Mouse (Mus musculus) layer of hippocampus, adult 8-10 months (tissue): ENCODE measurements around the gene Ktn1. TPM values are rescaled to one million over a fixed set of nuclear protein-coding genes. Genes with fewer than 3 reads are reported as not detected.

Experiments
- DNase-seq, 2 experiments: peaks; one replicate each; pipeline ENCODE4 v3.0.0; 2022; ENCODE audit warnings: low spot score in 2 of 2
- total RNA-seq, 4 experiments: library from RNA; stranded (reverse); gene quantifications; 2 replicates each; pipeline ENCODE4 v1.2.4; 2022

The Ktn1 gene
- total RNA-seq, 4 experiments from 2014 or later, result 75.6 to 86.9 (median 83.7) TPM

GRCm38 (mm10) chr14:47754253-47754897 is 106.1 kb downstream of the Ktn1 start:
- DNase-seq, result no peak

GRCm38 (mm10) chr14:47756411-47757065 is 108.3 kb downstream of the Ktn1 start:
- DNase-seq, result no peak

- no peak for DNase-seq
These were observed 116.9 kb downstream of the Ktn1 start for GRCm38 (mm10) chr14:47765192-47765591.

- DNase-seq, result no peak
These were observed 117.5 kb downstream of the Ktn1 start for GRCm38 (mm10) chr14:47765796-47766195.

- no peak for DNase-seq
These were observed 118.1 kb downstream of the Ktn1 start for GRCm38 (mm10) chr14:47766373-47766772.

- DNase-seq, result no peak
These were observed 123.2 kb downstream of the Ktn1 start for GRCm38 (mm10) chr14:47771496-47771895.

- DNase-seq, result no peak
These were observed 127.3 kb downstream of the Ktn1 start for GRCm38 (mm10) chr14:47775543-47775942.

GRCm38 (mm10) chr14:47776260-47777035 is 128.2 kb downstream of the Ktn1 start:
- DNase-seq, result no peak

GRCm38 (mm10) chr14:47786112-47786511 is 137.9 kb downstream of the Ktn1 start:
- DNase-seq, result no peak

Other genes starting within 250 kb of the Ktn1 start
- gene Dlgap5, start 230.0 kb upstream of the Ktn1 start, total RNA-seq, result 1 to 10 TPM in 1 of 4 experiments, under 1 TPM in 2, not detected in 1; 0.52 to 1.4 (median 0.70) TPM
- 10 to 100 TPM; 79.4 to 98.3 (median 87.4) TPM for gene Fbxo34, start 198.0 kb upstream of the Ktn1 start, total RNA-seq
- gene Atg14, start 77.8 kb upstream of the Ktn1 start, total RNA-seq, result 10 to 100 TPM; 18.2 to 21.9 (median 20.7) TPM